Mouse (Mus musculus): ENCODE data around the gene Klhl1. TPM values are rescaled to one million over a fixed set of nuclear protein-coding genes. Genes with fewer than 3 reads are reported as not detected.
A peak's percentile ranks its signal among the peaks of the same experiment; 100 is the strongest.
"Not testable (repeated sequence)": the region's sequence is repeated elsewhere in the genome, so short reads cannot be mapped to it uniquely, and the experiment has no call there.

The Klhl1 gene
- polyA plus RNA-seq, 1 experiment from 2014 or later = 0.06 TPM

DNA sequence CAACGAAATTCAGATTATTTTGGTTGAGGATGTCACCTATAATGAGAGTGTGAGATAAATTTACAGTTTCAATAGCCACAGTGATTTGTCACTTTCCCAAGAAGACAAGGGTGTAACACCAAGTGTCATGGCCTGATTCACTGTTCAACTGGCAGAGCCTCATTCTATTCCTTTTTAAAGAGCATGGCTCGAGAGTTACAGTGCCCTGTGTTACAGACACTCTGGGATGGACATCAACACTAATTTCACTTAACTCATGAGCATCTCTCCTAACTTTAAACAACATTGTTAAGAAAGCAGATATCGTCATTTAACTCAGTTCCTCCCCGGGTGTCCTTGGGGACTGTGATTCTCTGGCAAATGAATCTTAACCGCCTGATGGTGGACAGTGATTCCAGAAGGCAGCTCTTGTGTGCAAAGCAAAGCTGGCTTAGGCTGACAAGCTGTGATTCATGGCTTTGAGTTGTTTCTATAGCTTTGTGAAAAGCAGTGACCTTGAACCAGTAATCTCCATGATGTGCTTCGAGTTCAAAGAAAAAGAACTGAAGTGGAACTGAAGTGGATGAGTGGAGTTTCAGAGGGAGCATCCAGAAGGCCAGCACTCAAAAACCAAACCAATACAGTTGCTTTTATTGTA is 301.0 kb downstream of the Klhl1 start:
- no peaks in the 10 kb centered on the region for H3K4me1 ChIP-seq
- 71% methylated on average over 6 of the region's 6 CpGs for WGBS
- H3K27me3 ChIP-seq (ENCODE audit: poor library complexity, severe bottlenecking) = no peaks in the 10 kb centered on the region
- H3K4me3 ChIP-seq = no peak overlapping the region
- no peak overlapping the region for H3K27ac ChIP-seq
- H3K9me3 ChIP-seq = no peaks in the 10 kb centered on the region
- no peaks in the 10 kb centered on the region for H3K36me3 ChIP-seq (replicated peaks)
- no peak for DNase-seq (ENCODE audit: extremely low spot score, low spot score)

DNA sequence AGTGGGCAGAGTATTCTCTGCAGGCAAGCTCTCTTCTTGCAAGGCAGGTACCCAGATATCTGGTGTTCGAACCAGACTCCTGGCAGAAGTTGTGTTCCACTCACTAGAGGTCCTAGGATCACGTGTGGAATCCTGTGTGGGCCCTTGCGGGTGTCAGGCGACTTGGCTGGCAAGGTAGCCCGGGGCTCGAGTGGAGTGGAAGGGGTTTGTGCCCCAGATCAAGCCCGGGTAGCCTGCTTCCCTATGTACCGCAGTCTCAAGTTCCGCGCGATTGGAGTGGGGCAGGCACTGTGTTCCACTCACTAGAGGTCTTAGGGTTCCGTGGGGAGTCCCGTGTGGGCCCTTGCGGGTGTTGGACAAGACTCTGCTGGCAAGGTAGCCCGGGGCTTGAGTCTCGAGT is 324.1 kb downstream of the Klhl1 start:
- not testable (repeated sequence) for H3K36me3 ChIP-seq (replicated peaks); H3K9me3 ChIP-seq; H3K4me3 ChIP-seq; DNase-seq (ENCODE audit: extremely low spot score, low spot score); H3K4me1 ChIP-seq; H3K27me3 ChIP-seq (ENCODE audit: poor library complexity, severe bottlenecking); H3K27ac ChIP-seq
- 92% methylated on average over 16 of the region's 16 CpGs for WGBS

DNA sequence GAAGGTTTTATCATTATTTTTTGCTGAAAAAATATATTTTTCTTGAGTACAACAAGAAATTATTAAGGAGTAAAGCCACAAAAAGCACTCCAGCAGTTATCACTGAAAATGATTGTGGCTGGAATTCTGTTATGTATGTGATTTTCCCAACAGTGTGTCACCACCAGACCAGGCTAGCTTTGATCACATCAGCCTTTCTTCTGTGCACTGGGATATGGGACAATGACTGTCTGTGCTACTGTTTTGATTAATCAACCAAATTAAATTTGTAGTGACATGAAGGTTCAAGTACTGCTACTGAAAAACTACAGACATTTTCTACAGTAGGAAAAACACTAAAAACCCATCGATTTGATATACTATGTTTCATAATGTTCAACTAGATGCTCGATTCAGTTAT is 344.4 kb downstream of the Klhl1 start:
- no peaks in the 10 kb centered on the region for H3K9me3 ChIP-seq
- no peaks in the 10 kb centered on the region for H3K27me3 ChIP-seq (ENCODE audit: poor library complexity, severe bottlenecking)
- 90% methylated on average over 2 of the region's 2 CpGs for WGBS
- no peaks in the 10 kb centered on the region for H3K36me3 ChIP-seq (replicated peaks)
- no peaks in the 10 kb centered on the region for H3K4me1 ChIP-seq
- no peak overlapping the region for H3K27ac ChIP-seq
- no peak for DNase-seq (ENCODE audit: extremely low spot score, low spot score)
- no peak overlapping the region for H3K4me3 ChIP-seq

DNA sequence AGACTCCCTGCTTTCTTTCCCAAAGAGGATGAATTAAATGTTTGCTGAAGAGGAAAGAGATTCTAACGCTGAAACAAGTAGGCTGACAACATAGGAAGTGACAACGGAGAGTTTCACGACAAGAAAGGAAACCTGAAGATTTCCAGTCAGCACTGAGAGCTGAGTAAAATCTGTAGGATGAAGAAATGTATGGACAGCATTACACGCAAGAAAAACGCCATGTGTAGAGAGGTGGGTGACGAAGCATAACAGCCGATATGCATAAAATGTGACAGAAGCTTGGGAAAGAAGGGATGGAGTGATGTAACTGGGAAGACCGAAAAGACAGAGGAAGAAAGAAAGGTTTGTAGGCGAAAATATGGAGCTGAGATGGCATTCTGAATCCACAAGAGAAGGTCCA is 375.8 kb downstream of the Klhl1 start:
- whole genome bisulfite sequencing = 76% methylated on average over 9 of the region's 9 CpGs

DNA sequence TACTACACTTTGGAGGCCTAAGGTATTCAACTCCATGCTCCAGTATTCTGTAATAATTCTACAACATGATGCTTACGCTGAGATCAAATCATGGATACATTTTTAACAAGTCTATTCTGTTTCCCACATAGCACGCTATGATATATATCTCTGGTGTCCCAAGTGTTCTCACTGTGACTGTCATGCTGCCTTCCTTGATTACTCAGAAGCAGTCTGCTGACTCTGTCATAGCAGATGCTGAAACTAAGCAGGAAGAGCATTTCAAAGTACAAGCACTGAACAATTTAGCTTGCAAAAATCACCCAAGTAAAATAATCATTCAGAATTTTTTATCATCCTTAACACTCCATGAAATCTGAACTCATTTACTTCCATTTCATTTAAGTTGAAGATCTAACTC is 378.7 kb downstream of the Klhl1 start:
- H3K27ac ChIP-seq = no peak overlapping the region
- 95% methylated on average over 2 of the region's 2 CpGs for WGBS
- H3K4me3 ChIP-seq = no peak overlapping the region
- no peaks in the 10 kb centered on the region for H3K27me3 ChIP-seq (ENCODE audit: poor library complexity, severe bottlenecking)
- no peak for DNase-seq (ENCODE audit: extremely low spot score, low spot score)
- H3K9me3 ChIP-seq = no peaks in the 10 kb centered on the region
- H3K4me1 ChIP-seq = no peaks in the 10 kb centered on the region
- H3K36me3 ChIP-seq (replicated peaks) = no peaks in the 10 kb centered on the region

More for the DNA sequence above, 375.8 kb downstream of the Klhl1 start:
- DNase-seq (ENCODE audit: extremely low spot score, low spot score) = no peak
- Histone ChIP-seq H3K27ac (no peak overlapping the region), H3K9me3 (no peaks in the 10 kb centered on the region), H3K27me3 (ENCODE audit: poor library complexity, severe bottlenecking) (no peaks in the 10 kb centered on the region), H3K4me1 (no peaks in the 10 kb centered on the region), H3K4me3 (no peak overlapping the region), H3K36me3 (replicated peaks) (no peaks in the 10 kb centered on the region)

DNA sequence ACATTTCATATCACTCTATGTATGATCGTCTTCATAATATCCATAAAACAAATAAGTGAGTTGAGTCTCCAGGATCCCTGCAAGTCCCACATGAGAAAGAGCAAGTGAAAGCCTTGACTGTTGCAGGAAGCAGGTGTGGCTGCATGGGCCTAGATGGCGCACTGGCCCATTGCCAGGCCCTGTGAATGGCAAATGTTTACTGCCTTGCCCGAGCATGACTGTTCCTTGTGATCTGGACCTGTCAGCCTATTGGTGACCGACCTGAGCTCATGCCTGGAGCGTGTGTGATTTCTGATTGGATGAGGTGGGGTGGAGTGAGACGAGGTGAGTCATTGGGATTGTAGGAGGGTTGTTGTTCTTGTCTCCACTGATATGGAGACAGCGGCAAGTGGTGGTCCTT is 411.5 kb downstream of the Klhl1 start:
- H3K27ac ChIP-seq = no peak overlapping the region
- 88% methylated on average over 7 of the region's 7 CpGs for WGBS
- DNase-seq (ENCODE audit: extremely low spot score, low spot score) = no peak

DNA sequence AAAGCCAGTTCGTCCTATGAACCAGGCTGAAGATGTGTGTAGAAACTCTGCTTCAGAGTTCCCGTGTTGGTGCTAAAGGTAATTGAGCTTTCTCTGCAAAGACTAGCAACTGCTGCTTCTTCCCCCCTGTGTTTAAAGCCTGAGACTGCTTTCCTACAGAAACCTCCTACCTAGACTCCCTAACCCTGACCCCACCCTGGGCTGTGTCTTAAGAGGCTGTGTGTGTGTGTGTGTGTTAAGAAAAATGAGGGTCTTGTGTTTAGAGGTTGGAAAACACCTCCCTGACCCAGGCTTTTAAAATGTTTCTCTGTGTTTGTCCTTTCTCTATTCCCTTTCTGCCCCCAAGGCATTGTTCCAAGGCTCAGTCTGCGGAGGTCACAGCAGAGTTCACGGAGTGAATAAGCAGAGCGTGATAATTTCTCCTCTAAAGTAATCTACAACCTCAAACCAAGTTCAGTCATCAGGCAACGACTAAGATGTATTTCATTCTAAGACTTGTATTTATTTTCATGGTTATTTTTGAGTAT is 437.2 kb downstream of the Klhl1 start:
- H3K27me3 ChIP-seq (ENCODE audit: poor library complexity, severe bottlenecking) = no peaks in the 10 kb centered on the region
- no peaks in the 10 kb centered on the region for H3K36me3 ChIP-seq (replicated peaks)
- DNase-seq (ENCODE audit: extremely low spot score, low spot score) = no peak
- WGBS = 22% methylated on average over 6 of the region's 6 CpGs
- H3K9me3 ChIP-seq = no peaks in the 10 kb centered on the region
- H3K4me1 ChIP-seq = peaks cover 12% of the 10 kb centered on the region
- peak overlapping the region; percentile 40; the same call in 1 of the 2 replicates for H3K27ac ChIP-seq
- H3K4me3 ChIP-seq = no peak overlapping the region

More for the DNA sequence above, 411.5 kb downstream of the Klhl1 start:
- Histone ChIP-seq H3K36me3 (replicated peaks) (no peaks in the 10 kb centered on the region), H3K9me3 (no peaks in the 10 kb centered on the region), H3K27me3 (ENCODE audit: poor library complexity, severe bottlenecking) (no peaks in the 10 kb centered on the region), H3K4me3 (no peak overlapping the region), H3K4me1 (no peaks in the 10 kb centered on the region)

DNA sequence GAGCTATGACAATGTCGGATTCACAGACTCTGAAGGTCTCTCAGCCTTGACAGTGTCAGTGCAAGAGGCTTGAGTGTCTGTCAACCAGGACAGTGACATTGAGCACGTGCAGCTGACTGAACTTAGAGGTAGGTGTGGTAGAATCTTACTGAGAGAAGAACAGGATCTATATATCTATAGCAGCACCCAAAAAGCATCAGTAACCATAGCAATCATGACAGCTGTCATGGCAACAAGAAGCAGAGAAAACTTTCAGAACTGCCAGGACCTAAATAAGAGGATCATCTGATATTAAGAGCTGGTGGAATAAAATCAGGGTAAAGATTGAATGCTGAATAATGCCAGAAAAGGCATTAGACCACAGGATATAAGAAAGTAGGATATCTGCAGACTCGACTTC is 453.0 kb downstream of the Klhl1 start:
- no peaks in the 10 kb centered on the region for H3K27me3 ChIP-seq (ENCODE audit: poor library complexity, severe bottlenecking)
- 83% methylated on average over 3 of the region's 3 CpGs for WGBS
- H3K4me1 ChIP-seq = no peaks in the 10 kb centered on the region
- no peak overlapping the region for H3K27ac ChIP-seq
- H3K9me3 ChIP-seq = no peaks in the 10 kb centered on the region
- no peak for DNase-seq (ENCODE audit: extremely low spot score, low spot score)
- H3K36me3 ChIP-seq (replicated peaks) = no peaks in the 10 kb centered on the region
- no peak overlapping the region for H3K4me3 ChIP-seq
